Mouse (Mus musculus): ENCODE measurements around the gene Slc43a3.

GRCm38 (mm10) chr2:84999486-85000181 is 63.3 kb downstream of the Slc43a3 start:
- no peak for TF ChIP-seq CTCF (IDR thresholded peaks at IDR 0.05; ENCODE audit: extremely low read depth, insufficient read depth, insufficient read length, insufficient replicate concordance)
- no peak for TF ChIP-seq POLR2A (IDR thresholded peaks at IDR 0.05; ENCODE audit: low read depth, low read length)

All from spleen, adult 2 months (tissue).